Mouse (Mus musculus): ENCODE measurements around the gene Psen2. TPM values are rescaled to one million over a fixed set of nuclear protein-coding genes. Genes with fewer than 3 reads are reported as not detected.

Psen2 gene
- polyA plus RNA-seq, 1 experiment from 2014 or later, result 20.7 TPM

DNA sequence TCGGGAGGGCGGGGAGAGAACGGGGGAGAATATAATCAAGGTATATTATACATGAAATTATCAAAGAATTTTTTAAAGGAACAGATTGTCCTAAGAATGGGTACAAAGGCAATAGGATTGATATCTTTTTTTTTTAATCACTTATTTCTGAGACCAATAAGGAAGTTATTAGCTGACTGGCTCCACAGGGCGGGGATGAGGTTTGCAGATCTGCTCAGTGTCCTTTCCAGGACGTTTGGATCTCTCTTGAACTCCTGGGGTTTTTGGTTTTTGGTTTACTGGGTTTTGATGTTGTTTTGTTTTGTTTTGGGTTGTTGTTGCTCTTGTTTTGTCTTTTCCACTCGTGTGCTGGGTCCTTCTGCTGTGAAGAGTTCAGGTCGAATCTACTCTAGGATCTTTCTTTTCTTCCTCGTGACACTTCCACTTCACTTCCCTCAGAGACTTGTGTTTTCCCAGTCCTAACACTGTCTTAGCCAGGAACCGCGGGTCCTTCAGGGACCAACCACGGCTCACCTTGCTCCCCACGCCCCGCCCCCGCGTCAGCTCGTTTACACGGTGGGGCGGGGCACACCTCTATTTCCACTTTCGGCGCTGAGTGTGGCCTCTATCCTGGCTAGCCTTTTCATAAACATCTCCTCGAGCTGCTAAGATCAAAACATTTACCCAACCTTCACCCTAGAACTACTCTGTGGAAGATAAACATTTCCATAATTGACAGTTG, 37.6 kb downstream of the Psen2 start:
- H3K36me3 ChIP-seq (ENCODE audit: control insufficient read depth, insufficient read depth, low read length), result no peaks in the 10 kb centered on the region
- peaks cover 7% of the 10 kb centered on the region; the same call in 1 of the 2 replicates for H3K4me1 ChIP-seq (ENCODE audit: control insufficient read depth, insufficient read depth, low read length)
- H3K9ac ChIP-seq (ENCODE audit: low read length), result peak overlapping the region; percentile 65
- peak overlapping the region; percentile 71 for H3K4me2 ChIP-seq (ENCODE audit: low read depth, low read length)
- WGBS, result 12% methylated on average over 21 of the region's 21 CpGs
- peak; percentile 90 for ATAC-seq (ENCODE audit: insufficient read depth, low FRiP score)
- no peaks in the 10 kb centered on the region for H3K27me3 ChIP-seq (ENCODE audit: control insufficient read depth, insufficient read depth, low read length)
- H3K9me3 ChIP-seq (replicated peaks; ENCODE audit: control insufficient read depth, low read length), result no peaks in the 10 kb centered on the region
- peak overlapping the region; percentile 51 for H3K4me3 ChIP-seq (replicated peaks; ENCODE audit: low read length)
- peak overlapping the region; percentile 46 for H3K27ac ChIP-seq (ENCODE audit: low read length)

- no peak for ATAC-seq (ENCODE audit: insufficient read depth, low FRiP score)
- Histone ChIP-seq H3K4me3 (replicated peaks; ENCODE audit: low read length) (no peak overlapping the region), H3K9ac (ENCODE audit: low read length) (no peak overlapping the region), H3K27ac (ENCODE audit: low read length) (no peak overlapping the region), H3K36me3 (ENCODE audit: control insufficient read depth, insufficient read depth, low read length) (no peaks in the 10 kb centered on the region), H3K4me2 (ENCODE audit: low read depth, low read length) (no peak overlapping the region), H3K9me3 (replicated peaks; ENCODE audit: control insufficient read depth, low read length) (no peaks in the 10 kb centered on the region), H3K27me3 (ENCODE audit: control insufficient read depth, insufficient read depth, low read length) (no peaks in the 10 kb centered on the region), H3K4me1 (ENCODE audit: control insufficient read depth, insufficient read depth, low read length) (peaks cover 7% of the 10 kb centered on the region; the same call in 1 of the 2 replicates)
- WGBS, result 89% methylated on average over 1 of the region's 1 CpGs
These were observed 41.2 kb downstream of the Psen2 start for GRCm38 (mm10) chr1:180222007-180222406.

DNA sequence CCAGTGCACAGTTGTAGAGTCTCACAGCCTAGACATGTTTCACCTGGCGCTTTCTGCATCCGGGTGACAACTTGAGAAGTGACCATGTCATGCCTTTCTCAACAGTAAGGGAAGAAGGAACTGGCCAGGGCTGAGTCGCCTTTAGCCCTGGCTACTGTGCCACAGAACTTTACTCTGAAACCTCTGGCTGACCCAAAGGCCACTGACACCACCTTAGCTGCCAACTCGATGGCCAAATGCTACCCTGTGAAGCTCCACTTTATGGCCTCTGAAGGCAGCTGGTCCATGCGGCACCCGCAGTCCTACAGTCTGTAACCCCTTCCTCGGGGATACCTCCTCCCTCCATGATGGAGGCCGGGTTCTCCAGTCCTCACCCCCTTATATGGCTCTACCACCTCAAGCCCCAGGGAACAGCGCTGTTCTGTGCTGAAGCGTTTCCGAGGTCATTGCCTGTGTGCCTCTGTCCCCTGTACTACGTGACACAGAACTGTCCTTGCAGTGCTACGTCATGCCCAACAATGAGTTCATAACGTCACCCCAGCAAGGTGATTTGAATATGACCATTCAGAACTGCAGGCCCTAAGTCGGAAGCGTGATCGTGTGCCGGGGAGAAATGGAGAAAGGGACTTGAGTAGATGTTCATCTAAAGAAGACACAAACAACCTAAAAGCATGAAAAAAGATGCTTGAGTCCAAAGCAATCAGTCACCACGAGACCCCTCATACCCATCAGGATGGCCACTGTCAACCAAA, 42.3 kb downstream of the Psen2 start:
- H3K9ac ChIP-seq (ENCODE audit: low read length), result no peak overlapping the region
- no peak overlapping the region for H3K4me3 ChIP-seq (replicated peaks; ENCODE audit: low read length)
- H3K36me3 ChIP-seq (ENCODE audit: control insufficient read depth, insufficient read depth, low read length), result no peaks in the 10 kb centered on the region
- 90% methylated on average over 19 of the region's 19 CpGs for WGBS
- no peaks in the 10 kb centered on the region for H3K27me3 ChIP-seq (ENCODE audit: control insufficient read depth, insufficient read depth, low read length)
- no peak overlapping the region for H3K4me2 ChIP-seq (ENCODE audit: low read depth, low read length)
- no peak for ATAC-seq (ENCODE audit: insufficient read depth, low FRiP score)
- H3K4me1 ChIP-seq (ENCODE audit: control insufficient read depth, insufficient read depth, low read length), result peaks cover 2% of the 10 kb centered on the region; the same call in 1 of the 2 replicates
- H3K9me3 ChIP-seq (replicated peaks; ENCODE audit: control insufficient read depth, low read length), result no peaks in the 10 kb centered on the region
- no peak overlapping the region for H3K27ac ChIP-seq (ENCODE audit: low read length)

GRCm38 (mm10) chr1:180216541-180217276, 46.5 kb downstream of the Psen2 start:
- whole genome bisulfite sequencing, result 63% methylated on average over 5 of the region's 5 CpGs
- no peaks in the 10 kb centered on the region for H3K36me3 ChIP-seq (ENCODE audit: control insufficient read depth, insufficient read depth, low read length)
- no peak overlapping the region for H3K4me3 ChIP-seq (replicated peaks; ENCODE audit: low read length)
- no peak overlapping the region for H3K9ac ChIP-seq (ENCODE audit: low read length)
- H3K4me1 ChIP-seq (ENCODE audit: control insufficient read depth, insufficient read depth, low read length), result no peaks in the 10 kb centered on the region
- no peak for ATAC-seq (ENCODE audit: insufficient read depth, low FRiP score)
- H3K4me2 ChIP-seq (ENCODE audit: low read depth, low read length), result no peak overlapping the region
- no peaks in the 10 kb centered on the region for H3K9me3 ChIP-seq (replicated peaks; ENCODE audit: control insufficient read depth, low read length)
- H3K27ac ChIP-seq (ENCODE audit: low read length), result no peak overlapping the region
- no peaks in the 10 kb centered on the region for H3K27me3 ChIP-seq (ENCODE audit: control insufficient read depth, insufficient read depth, low read length)

DNA sequence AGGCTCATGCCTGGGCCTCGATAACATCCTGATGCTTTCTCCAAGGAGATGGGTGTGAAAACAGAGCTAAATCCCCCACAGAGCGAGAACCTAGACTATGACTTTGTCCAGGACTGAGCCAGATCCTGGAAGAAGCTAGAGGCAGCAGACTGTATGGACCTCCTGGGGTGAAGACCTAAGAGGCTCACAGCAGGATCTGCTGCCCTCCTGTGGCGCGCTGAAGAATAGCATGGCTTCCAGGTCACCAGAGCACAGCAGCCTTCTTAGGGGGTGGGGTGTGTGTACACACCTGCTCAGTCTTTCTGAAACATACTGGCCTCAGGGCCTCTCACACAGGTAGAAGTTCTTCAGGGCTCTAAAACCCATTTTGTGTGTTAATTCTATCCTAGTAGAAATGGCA, 48.2 kb downstream of the Psen2 start:
- WGBS, result 16% methylated on average over 4 of the region's 4 CpGs
- ATAC-seq (ENCODE audit: insufficient read depth, low FRiP score), result peak; percentile 93
- Histone ChIP-seq H3K9ac (ENCODE audit: low read length) (no peak overlapping the region), H3K4me2 (ENCODE audit: low read depth, low read length) (no peak overlapping the region), H3K27me3 (ENCODE audit: control insufficient read depth, insufficient read depth, low read length) (no peaks in the 10 kb centered on the region), H3K4me3 (replicated peaks; ENCODE audit: low read length) (no peak overlapping the region), H3K27ac (ENCODE audit: low read length) (no peak overlapping the region), H3K4me1 (ENCODE audit: control insufficient read depth, insufficient read depth, low read length) (no peaks in the 10 kb centered on the region), H3K9me3 (replicated peaks; ENCODE audit: control insufficient read depth, low read length) (no peaks in the 10 kb centered on the region), H3K36me3 (ENCODE audit: control insufficient read depth, insufficient read depth, low read length) (no peaks in the 10 kb centered on the region)

DNA sequence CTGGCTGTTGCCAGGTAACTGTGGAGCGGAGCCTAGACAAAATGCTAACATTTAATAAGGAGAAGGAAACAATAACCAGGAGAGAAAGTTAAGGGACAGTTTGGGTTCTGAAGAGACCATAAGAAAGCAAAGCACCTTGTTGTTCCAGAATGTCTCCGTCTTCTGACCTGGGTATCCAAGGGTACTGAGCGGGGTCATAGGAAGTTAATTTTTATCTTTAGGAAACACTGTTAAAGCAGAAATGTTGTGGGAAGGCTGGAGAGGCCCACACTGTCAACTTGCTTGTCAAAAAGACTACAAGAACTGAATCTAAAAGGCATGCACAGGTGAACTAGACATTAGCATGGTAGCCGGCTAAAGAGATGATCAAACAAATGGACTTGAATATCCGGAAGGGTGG, 50.3 kb downstream of the Psen2 start:
- Histone ChIP-seq H3K4me3 (replicated peaks; ENCODE audit: low read length) (no peak overlapping the region), H3K36me3 (ENCODE audit: control insufficient read depth, insufficient read depth, low read length) (no peaks in the 10 kb centered on the region), H3K27ac (ENCODE audit: low read length) (no peak overlapping the region), H3K9me3 (replicated peaks; ENCODE audit: control insufficient read depth, low read length) (no peaks in the 10 kb centered on the region), H3K4me1 (ENCODE audit: control insufficient read depth, insufficient read depth, low read length) (no peaks in the 10 kb centered on the region), H3K4me2 (ENCODE audit: low read depth, low read length) (no peak overlapping the region), H3K27me3 (ENCODE audit: control insufficient read depth, insufficient read depth, low read length) (no peaks in the 10 kb centered on the region), H3K9ac (ENCODE audit: low read length) (no peak overlapping the region)
- no peak for ATAC-seq (ENCODE audit: insufficient read depth, low FRiP score)
- 68% methylated on average over 5 of the region's 5 CpGs for WGBS

DNA sequence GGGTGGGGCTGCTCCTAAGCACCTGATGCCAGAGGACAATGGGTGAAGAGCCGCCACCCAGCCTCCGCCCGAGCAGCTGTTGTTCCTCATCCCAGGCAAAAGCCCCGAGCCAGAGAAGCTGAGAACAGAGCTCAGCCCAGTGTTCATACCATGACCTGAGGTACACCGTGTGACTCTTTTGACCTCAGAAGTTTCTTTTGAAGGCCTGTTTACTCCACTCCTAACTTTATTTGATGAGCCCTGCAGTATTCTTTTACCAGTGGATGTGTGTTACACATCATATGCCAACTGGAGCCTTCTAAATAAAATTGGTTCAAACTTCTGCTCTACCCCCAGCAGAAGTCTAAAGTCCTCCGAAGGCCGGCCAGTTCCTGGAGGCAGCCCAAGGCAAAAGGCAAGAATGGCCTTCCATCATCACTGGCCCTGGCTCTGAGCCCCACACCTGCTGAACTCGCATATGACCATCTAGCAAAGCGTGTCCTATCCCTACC, 52.4 kb downstream of the Psen2 start:
- Histone ChIP-seq H3K9ac (ENCODE audit: low read length) (no peak overlapping the region), H3K27me3 (ENCODE audit: control insufficient read depth, insufficient read depth, low read length) (no peaks in the 10 kb centered on the region)
- 72% methylated on average over 9 of the region's 9 CpGs for WGBS

DNA sequence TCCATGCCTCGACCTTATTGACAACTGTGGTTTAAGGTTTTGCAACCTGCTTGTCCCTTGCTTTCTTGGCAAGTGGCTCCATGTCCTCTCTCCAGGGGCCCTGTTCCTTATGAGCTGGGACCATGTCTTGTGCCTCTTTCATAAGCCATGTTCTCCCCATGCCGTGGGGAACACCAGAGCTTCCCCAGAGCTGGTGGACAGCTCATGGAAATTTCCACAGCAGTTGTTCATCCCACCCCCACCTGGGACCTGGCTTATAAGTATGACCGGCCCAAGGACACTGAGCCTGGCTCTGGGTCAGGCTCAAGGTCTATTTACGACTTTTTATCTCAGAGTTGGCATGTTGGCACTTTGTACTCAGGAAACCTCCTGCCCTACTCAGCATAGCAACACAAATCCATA, 53.2 kb downstream of the Psen2 start:
- no peak overlapping the region for H3K4me2 ChIP-seq (ENCODE audit: low read depth, low read length)
- no peak overlapping the region for H3K9ac ChIP-seq (ENCODE audit: low read length)
- WGBS, result 66% methylated on average over 4 of the region's 4 CpGs
- peaks cover under 1% of the 10 kb centered on the region; the same call in 1 of the 2 replicates for H3K9me3 ChIP-seq (replicated peaks; ENCODE audit: control insufficient read depth, low read length)
- H3K4me3 ChIP-seq (replicated peaks; ENCODE audit: low read length), result no peak overlapping the region
- H3K4me1 ChIP-seq (ENCODE audit: control insufficient read depth, insufficient read depth, low read length), result no peaks in the 10 kb centered on the region
- H3K36me3 ChIP-seq (ENCODE audit: control insufficient read depth, insufficient read depth, low read length), result no peaks in the 10 kb centered on the region
- ATAC-seq (ENCODE audit: insufficient read depth, low FRiP score), result no peak
- no peaks in the 10 kb centered on the region for H3K27me3 ChIP-seq (ENCODE audit: control insufficient read depth, insufficient read depth, low read length)
- H3K27ac ChIP-seq (ENCODE audit: low read length), result no peak overlapping the region

More for the DNA sequence above, 52.4 kb downstream of the Psen2 start:
- H3K4me3 ChIP-seq (replicated peaks; ENCODE audit: low read length), result no peak overlapping the region
- H3K27ac ChIP-seq (ENCODE audit: low read length), result no peak overlapping the region
- ATAC-seq (ENCODE audit: insufficient read depth, low FRiP score), result no peak
- no peaks in the 10 kb centered on the region for H3K9me3 ChIP-seq (replicated peaks; ENCODE audit: control insufficient read depth, low read length)
- no peaks in the 10 kb centered on the region for H3K4me1 ChIP-seq (ENCODE audit: control insufficient read depth, insufficient read depth, low read length)
- H3K4me2 ChIP-seq (ENCODE audit: low read depth, low read length), result no peak overlapping the region
- no peaks in the 10 kb centered on the region for H3K36me3 ChIP-seq (ENCODE audit: control insufficient read depth, insufficient read depth, low read length)

GRCm38 (mm10) chr1:180208370-180208769, 54.9 kb downstream of the Psen2 start:
- 83% methylated on average over 3 of the region's 3 CpGs for WGBS
- H3K4me3 ChIP-seq (replicated peaks; ENCODE audit: low read length), result no peak overlapping the region
- no peaks in the 10 kb centered on the region for H3K4me1 ChIP-seq (ENCODE audit: control insufficient read depth, insufficient read depth, low read length)
- H3K4me2 ChIP-seq (ENCODE audit: low read depth, low read length), result no peak overlapping the region
- no peaks in the 10 kb centered on the region for H3K27me3 ChIP-seq (ENCODE audit: control insufficient read depth, insufficient read depth, low read length)
- H3K36me3 ChIP-seq (ENCODE audit: control insufficient read depth, insufficient read depth, low read length), result no peaks in the 10 kb centered on the region
- H3K27ac ChIP-seq (ENCODE audit: low read length), result no peak overlapping the region
- ATAC-seq (ENCODE audit: insufficient read depth, low FRiP score), result no peak
- no peak overlapping the region for H3K9ac ChIP-seq (ENCODE audit: low read length)
- peaks cover 8% of the 10 kb centered on the region for H3K9me3 ChIP-seq (replicated peaks; ENCODE audit: control insufficient read depth, low read length)
